Mouse (Mus musculus): ENCODE results near the gene C7. TPM values are rescaled to one million over a fixed set of nuclear protein-coding genes. Genes with fewer than 3 reads are reported as not detected.

C7 gene
- polyA plus RNA-seq (2017; shearing (Covaris generic)): not detected

GRCm38 (mm10) chr15:5063635-5064034 lies at the start of gene C7:
C7 (minus strand) TSS chr15:5063740.

GRCm38 (mm10) chr15:5107686-5108654 lies 44.4 kb upstream of the C7 start, which contains the start of gene Card6:
Card6 (minus strand) TSS chr15:5108539.

Other genes starting within 250 kb of the C7 start
- not detected for gene Mroh2b, start 165.0 kb downstream of the C7 start, polyA plus RNA-seq (2017; shearing (Covaris generic))
- gene Card6, start 44.8 kb upstream of the C7 start, polyA plus RNA-seq (2017; shearing (Covaris generic)): 65.2 TPM
- gene Rpl37, start 52.9 kb upstream of the C7 start, polyA plus RNA-seq (2017; shearing (Covaris generic)): 1,416 TPM
- gene Prkaa1, start 80.1 kb upstream of the C7 start, polyA plus RNA-seq (2017; shearing (Covaris generic)): 39.7 TPM
- 55.5 TPM for gene Ttc33, start 121.8 kb upstream of the C7 start, polyA plus RNA-seq (2017; shearing (Covaris generic))
- 11.8 TPM for gene Ptger4, start 180.4 kb upstream of the C7 start, polyA plus RNA-seq (2017; shearing (Covaris generic))

All from CD4-positive, CD25-positive, alpha-beta regulatory T cell, adult 9 weeks (primary cell).